Mouse (Mus musculus): ENCODE data around the gene Atic. TPM values are rescaled to one million over a fixed set of nuclear protein-coding genes. Genes with fewer than 3 reads are reported as not detected.
A peak's percentile ranks its signal among the peaks of the same experiment; 100 is the strongest.

Atic gene
- total and polyA plus RNA-seq, 3 experiments = 123 to 223 (median 187) TPM

DNA sequence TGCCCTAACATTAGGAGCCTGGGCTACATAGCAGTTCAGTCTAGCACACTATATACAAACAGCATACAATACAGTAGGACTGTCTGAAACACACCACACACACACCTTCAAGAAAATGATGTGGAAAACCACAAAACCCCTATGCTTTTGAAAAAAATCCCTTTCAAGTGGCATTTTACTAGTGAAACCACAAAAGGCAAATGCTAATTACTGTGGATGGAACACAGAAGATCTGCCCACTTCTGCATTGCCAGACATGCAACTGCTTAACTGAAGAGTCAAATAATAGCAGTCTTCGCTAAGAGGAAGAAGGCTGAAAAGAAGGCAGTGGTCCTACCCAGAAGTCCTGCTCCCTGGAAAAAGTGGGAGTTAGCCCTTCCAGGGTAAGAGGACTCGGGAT lies 37.3 kb downstream of the Atic start:
- peaks cover 12% of the 10 kb centered on the region for H3K9me3 ChIP-seq (replicated peaks; ENCODE audit: low read length)
- no peaks in the 10 kb centered on the region for H3K36me3 ChIP-seq (replicated peaks in 1 of 2; ENCODE audit: control insufficient read depth in 1 of 2, insufficient read depth in 1 of 2, low read length in 1 of 2)
- H3K27ac ChIP-seq (ENCODE audit: insufficient read depth, low read depth) = no peak overlapping the region
- dilution Hi-C loops (cut with MboI; ENCODE audit: extremely low pct_ligation_motif_present, extremely low pct_unique_long_range_greater_than_20kb, low sequenced_read_pairs) = no loop called here
- H3K9ac ChIP-seq (ENCODE audit: insufficient read depth, low read depth) = no peak overlapping the region
- TF ChIP-seq MAFK (IDR thresholded peaks at IDR 0.05; ENCODE audit: insufficient replicate concordance, low read length) (peak; percentile 85), IRF4 (IDR thresholded peaks at IDR 0.05; ENCODE audit: low read depth, low read length) (peak; percentile 59; the same call in 1 of the 2 replicates), HCFC1 (IDR thresholded peaks at IDR 0.05; ENCODE audit: low read depth, low read length) (no peak), BHLHE40 (IDR thresholded peaks at IDR 0.05; ENCODE audit: low read depth, low read length) (peak; percentile 68), KAT2A (IDR thresholded peaks at IDR 0.05; ENCODE audit: insufficient replicate concordance, low read length) (no peak), EP300 (IDR thresholded peaks at IDR 0.05; ENCODE audit: low read length) (peak; percentile 57; the same call in 1 of the 2 replicates), USF1 (IDR thresholded peaks at IDR 0.05; ENCODE audit: low read depth, low read length) (no peak), ZNF384 (IDR thresholded peaks at IDR 0.05; ENCODE audit: low read depth, low read length) (peak; percentile 88), TBP (conservative IDR thresholded peaks at IDR 0.05; ENCODE audit: low read depth, low read length) (no peak), MAX (IDR thresholded peaks at IDR 0.05; ENCODE audit: low read length) (no peak)
- H3K4me3 ChIP-seq (replicated peaks in 1 of 3; ENCODE audit: low read depth in 2 of 3, low read length in 2 of 3, poor library complexity in 1 of 3) = no peak overlapping the region
- in situ Hi-C loops (cut with MboI; ENCODE audit: low pct_ligation_motif_present, low pct_unique_long_range_greater_than_20kb, low sequenced_read_pairs) = no loop called here
- peaks cover 0 to 10% of the 10 kb centered on the region in 2 experiments; a peak in 2 of 4 replicates for H3K4me1 ChIP-seq (ENCODE audit: control insufficient read depth in 1 of 2, insufficient read depth in 2 of 2)
- H3K4me2 ChIP-seq (ENCODE audit: insufficient read depth, low read depth, poor library complexity, severe bottlenecking) = no peak overlapping the region
- DNase-seq (ENCODE audit: extremely low read depth) = peak; percentile 72
- peaks cover 18% of the 10 kb centered on the region for H3K27me3 ChIP-seq (replicated peaks)
- H3K79me2 ChIP-seq (replicated peaks; ENCODE audit: control insufficient read depth, extremely low read depth, insufficient read depth, poor library complexity, severe bottlenecking) = no peaks in the 10 kb centered on the region

DNA sequence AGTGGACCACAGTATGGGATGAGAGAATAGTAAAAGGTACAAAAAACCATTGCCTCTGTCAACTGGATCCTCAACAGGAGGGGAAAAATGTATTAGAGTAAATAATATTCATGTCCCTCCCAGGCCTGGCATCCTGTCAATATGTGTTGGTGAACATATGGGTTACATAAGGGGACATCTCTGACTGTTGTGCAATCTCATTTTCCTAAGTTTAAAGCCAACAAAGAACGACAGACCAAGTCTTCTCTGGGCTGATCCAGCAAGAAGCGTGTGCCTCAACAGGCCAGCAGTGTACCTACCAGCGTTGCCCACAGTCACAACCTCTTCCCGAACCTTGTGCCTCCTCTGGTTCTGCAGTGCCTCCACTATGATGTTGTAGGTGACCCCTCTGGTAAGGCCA lies 38.4 kb downstream of the Atic start:
- in situ Hi-C loops (cut with MboI; ENCODE audit: low pct_ligation_motif_present, low pct_unique_long_range_greater_than_20kb, low sequenced_read_pairs) = no loop called here
- Histone ChIP-seq H3K27me3 (replicated peaks) (peaks cover 18% of the 10 kb centered on the region), H3K9me3 (replicated peaks; ENCODE audit: low read length) (peaks cover 7% of the 10 kb centered on the region), H3K4me2 (ENCODE audit: insufficient read depth, low read depth, poor library complexity, severe bottlenecking) (no peak overlapping the region), H3K27ac (ENCODE audit: insufficient read depth, low read depth) (no peak overlapping the region), H3K79me2 (replicated peaks; ENCODE audit: control insufficient read depth, extremely low read depth, insufficient read depth, poor library complexity, severe bottlenecking) (no peaks in the 10 kb centered on the region), H3K4me1 (ENCODE audit: control insufficient read depth in 1 of 2, insufficient read depth in 2 of 2) (peaks cover 0 to 10% of the 10 kb centered on the region in 2 experiments; a peak in 2 of 4 replicates), H3K36me3 (replicated peaks in 1 of 2; ENCODE audit: control insufficient read depth in 1 of 2, insufficient read depth in 1 of 2, low read length in 1 of 2) (no peaks in the 10 kb centered on the region), H3K4me3 (replicated peaks in 1 of 3; ENCODE audit: low read depth in 2 of 3, low read length in 2 of 3, poor library complexity in 1 of 3) (no peak overlapping the region), H3K9ac (ENCODE audit: insufficient read depth, low read depth) (no peak overlapping the region)
- no peak for DNase-seq (ENCODE audit: extremely low read depth)
- TF ChIP-seq CHD2 (IDR thresholded peaks at IDR 0.05; ENCODE audit: low read length) (no peak), IRF4 (IDR thresholded peaks at IDR 0.05; ENCODE audit: low read depth, low read length) (no peak), MXI1 (IDR thresholded peaks at IDR 0.05; ENCODE audit: low read depth, low read length) (no peak), SMC3 (IDR thresholded peaks at IDR 0.05; ENCODE audit: low read depth, low read length) (no peak), BHLHE40 (IDR thresholded peaks at IDR 0.05; ENCODE audit: low read depth, low read length) (no peak), ZNF384 (IDR thresholded peaks at IDR 0.05; ENCODE audit: low read depth, low read length) (no peak), RCOR1 (conservative IDR thresholded peaks at IDR 0.05; ENCODE audit: low read depth, low read length) (no peak), KAT2A (IDR thresholded peaks at IDR 0.05; ENCODE audit: insufficient replicate concordance, low read length) (no peak), POLR2A (IDR thresholded peaks at IDR 0.05; ENCODE audit: low read depth, low read length) (no peak), NRF1 (IDR thresholded peaks at IDR 0.05; ENCODE audit: low read depth, low read length) (no peak), TCF12 (IDR thresholded peaks at IDR 0.05; ENCODE audit: low read depth, low read length) (no peak), MAZ (IDR thresholded peaks at IDR 0.05; ENCODE audit: low read depth, low read length) (no peak), HCFC1 (IDR thresholded peaks at IDR 0.05; ENCODE audit: low read depth, low read length) (no peak), GABPA (IDR thresholded peaks at IDR 0.05; ENCODE audit: insufficient replicate concordance, low read depth, low read length) (no peak), CTCF (conservative IDR thresholded peaks at IDR 0.05 in 1 of 2, IDR thresholded peaks at IDR 0.05 in 1 of 2; ENCODE audit: low read depth in 2 of 2, low read length in 2 of 2) (no peak)
- dilution Hi-C loops (cut with MboI; ENCODE audit: extremely low pct_ligation_motif_present, extremely low pct_unique_long_range_greater_than_20kb, low sequenced_read_pairs) = no loop called here

Measured in CH12.LX (cell line).